8 mouse cellular contexts compared by ENCODE assay signal in the genomic region with DNA sequence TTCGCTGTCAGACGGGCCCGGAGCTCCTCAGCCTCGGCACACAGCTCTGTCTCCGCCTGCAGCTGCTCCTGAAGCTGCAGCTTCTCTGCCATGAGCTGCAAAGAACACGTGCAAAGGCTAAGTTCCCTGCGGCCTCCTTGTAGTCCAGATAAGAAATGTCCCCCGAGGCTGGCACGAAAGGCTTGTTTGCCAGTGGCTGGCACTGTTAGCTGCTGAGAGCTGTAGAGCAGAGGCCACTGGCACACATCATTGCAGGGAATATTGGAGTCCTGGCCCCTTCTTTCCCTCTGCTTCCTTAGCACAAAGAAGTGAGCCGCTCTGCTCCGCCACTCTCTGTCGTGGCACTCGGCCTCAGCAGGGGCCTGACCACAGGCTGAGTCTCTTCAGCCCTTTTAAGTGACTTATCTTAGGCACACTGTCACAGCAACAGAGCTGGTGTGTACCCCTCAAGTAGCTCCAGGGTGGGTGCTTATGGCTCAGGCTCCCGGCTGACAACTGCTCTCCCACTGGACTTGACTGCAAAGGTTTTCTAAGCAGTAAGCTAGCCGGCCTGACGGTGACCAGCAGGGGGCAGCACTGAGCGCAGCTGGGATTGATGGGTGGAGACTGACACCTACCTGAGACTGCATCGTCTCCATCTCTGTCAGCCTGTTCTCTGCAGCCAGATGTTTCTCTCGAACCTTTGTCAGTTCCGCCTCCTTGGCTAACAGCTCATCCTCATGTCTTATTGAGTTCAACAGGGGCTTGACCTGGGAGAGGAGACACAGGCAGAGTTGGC. TPM values are rescaled to one million over a fixed set of nuclear protein-coding genes. Genes with fewer than 3 reads are reported as not detected.
DNase-seq lines count a peak whose midpoint lies in the region; ATAC-seq and TF ChIP-seq lines count a peak whose summit lies in the region.

No protein-coding gene starts in this region.

- H3K4me2 ChIP-seq in kidney, embryonic 14.5 days (replicated peaks; ENCODE audit: low read depth, low read length), result no peak overlapping the region
- H3K4me2 ChIP-seq in forebrain, embryonic 13.5 days, result no peak overlapping the region
- H3K4me2 ChIP-seq in hindbrain, embryonic 16.5 days (ENCODE audit: low read length), result no peak overlapping the region
- H3K4me2 ChIP-seq in midbrain, postnatal 0 days (ENCODE audit: low read depth, low read length, poor library complexity, severe bottlenecking), result no peak overlapping the region

- intact Hi-C loops in left cerebral cortex, postnatal 4 days (cut with DNase I), result no loop called here

- no peak overlapping the region for H3K9ac ChIP-seq in kidney, embryonic 14.5 days (ENCODE audit: low read depth, low read length)
- no peak overlapping the region for H3K9ac ChIP-seq in forebrain, embryonic 13.5 days
- no peak overlapping the region for H3K9ac ChIP-seq in hindbrain, embryonic 16.5 days (ENCODE audit: low read depth, low read length)
- no peak overlapping the region for H3K9ac ChIP-seq in midbrain, postnatal 0 days (replicated peaks; ENCODE audit: low read length, poor library complexity, severe bottlenecking)

- H3K9me3 ChIP-seq in kidney, embryonic 14.5 days (ENCODE audit: control insufficient read depth, low read length), result no peaks in the 10 kb centered on the region
- H3K9me3 ChIP-seq in forebrain, embryonic 13.5 days (replicated peaks), result no peaks in the 10 kb centered on the region
- no peaks in the 10 kb centered on the region for H3K9me3 ChIP-seq in hindbrain, embryonic 16.5 days (ENCODE audit: control insufficient read depth, low read length)
- H3K9me3 ChIP-seq in midbrain, postnatal 0 days (ENCODE audit: low read length), result no peaks in the 10 kb centered on the region

- no peak overlapping the region for H3K4me3 ChIP-seq in kidney, embryonic 14.5 days (ENCODE audit: low read length)
- H3K4me3 ChIP-seq in forebrain, embryonic 13.5 days, result no peak overlapping the region
- no peak overlapping the region for H3K4me3 ChIP-seq in hindbrain, embryonic 16.5 days (ENCODE audit: low read length)
- no peak overlapping the region for H3K4me3 ChIP-seq in midbrain, postnatal 0 days (ENCODE audit: low read depth, low read length)

- H3K27me3 ChIP-seq in kidney, embryonic 14.5 days (ENCODE audit: control insufficient read depth, insufficient read depth, low read length), result no peaks in the 10 kb centered on the region
- no peaks in the 10 kb centered on the region for H3K27me3 ChIP-seq in forebrain, embryonic 13.5 days
- no peaks in the 10 kb centered on the region for H3K27me3 ChIP-seq in hindbrain, embryonic 16.5 days (replicated peaks; ENCODE audit: control insufficient read depth, insufficient read depth, low read length)
- no peaks in the 10 kb centered on the region for H3K27me3 ChIP-seq in midbrain, postnatal 0 days (ENCODE audit: insufficient read depth, low read length)
- H3K27me3 ChIP-seq in splenic B cell, adult 2 months (ENCODE audit: control insufficient read depth, insufficient read depth, low read length, poor library complexity, severe bottlenecking), result no peaks in the 10 kb centered on the region

- H3K27ac ChIP-seq in kidney, embryonic 14.5 days (ENCODE audit: low read depth, low read length), result no peak overlapping the region
- no peak overlapping the region for H3K27ac ChIP-seq in forebrain, embryonic 13.5 days
- no peak overlapping the region for H3K27ac ChIP-seq in hindbrain, embryonic 16.5 days (ENCODE audit: low read depth, low read length)
- no peak overlapping the region for H3K27ac ChIP-seq in midbrain, postnatal 0 days (ENCODE audit: low read depth, low read length)

- peak; percentile 98 for TF ChIP-seq CTCF in midbrain, postnatal 0 days (IDR thresholded peaks at IDR 0.05)

- no peaks in the 10 kb centered on the region for H3K4me1 ChIP-seq in kidney, embryonic 14.5 days (ENCODE audit: control insufficient read depth, insufficient read depth, low read length)
- H3K4me1 ChIP-seq in forebrain, embryonic 13.5 days, result no peaks in the 10 kb centered on the region
- no peaks in the 10 kb centered on the region for H3K4me1 ChIP-seq in hindbrain, embryonic 16.5 days (ENCODE audit: control insufficient read depth, insufficient read depth, low read depth, low read length)
- H3K4me1 ChIP-seq in midbrain, postnatal 0 days (ENCODE audit: insufficient read depth, low read length), result no peaks in the 10 kb centered on the region

- peak; percentile 84 for DNase-seq in kidney, adult 18-20 months
- DNase-seq in c-Kit-positive CD71-positive TER-119-negative erythroid progenitor cells, embryonic 14.5 days (ENCODE audit: low read depth), result peak; percentile 65
- peak; percentile 80 for DNase-seq in left cerebral cortex, postnatal 4 days
- peak; percentile 70 for DNase-seq in midbrain, postnatal 0 days (ENCODE audit: low spot score)
- DNase-seq in splenic B cell, adult 2 months (ENCODE audit: low read depth, low spot score), result peak; percentile 89

- no peak for ATAC-seq in kidney, embryonic 14.5 days (ENCODE audit: low FRiP score, low TSS enrichment)
- ATAC-seq in forebrain, embryonic 13.5 days, result 0 out of 2 replicates have a peak, but pooled peaks have one; percentile 33
- peak; percentile 56 for ATAC-seq in hindbrain, embryonic 16.5 days
- ATAC-seq in midbrain, postnatal 0 days (ENCODE audit: low FRiP score), result no peak; the same call in 1 of the 2 replicates

- peaks cover 98% of the 10 kb centered on the region for H3K36me3 ChIP-seq in kidney, embryonic 14.5 days (ENCODE audit: control insufficient read depth, insufficient read depth, low read length)
- peaks cover 98% of the 10 kb centered on the region for H3K36me3 ChIP-seq in forebrain, embryonic 13.5 days (ENCODE audit: poor library complexity, severe bottlenecking)
- peaks cover 34% of the 10 kb centered on the region for H3K36me3 ChIP-seq in hindbrain, embryonic 16.5 days (ENCODE audit: control insufficient read depth, insufficient read depth, low read length)
- H3K36me3 ChIP-seq in midbrain, postnatal 0 days (ENCODE audit: insufficient read depth, low read length), result peaks cover 64% of the 10 kb centered on the region
- H3K36me3 ChIP-seq in splenic B cell, adult 2 months (ENCODE audit: control insufficient read depth, insufficient read depth, low read length, poor library complexity, severe bottlenecking), result peaks cover 52% of the 10 kb centered on the region

- WGBS in kidney, embryonic 14.5 days, result 68% methylated on average over 20 of the region's 20 CpGs
- WGBS in forebrain, embryonic 13.5 days, result 70% methylated on average over 20 of the region's 20 CpGs
- 72% methylated on average over 20 of the region's 20 CpGs for WGBS in hindbrain, embryonic 16.5 days
- WGBS in midbrain, postnatal 0 days, result 69% methylated on average over 20 of the region's 20 CpGs

RNA-seq across cellular contexts. Expression of a gene that starts 18.6 kb away (rescaled TPM):
- not detected in 2 replicates for polyA plus RNA-seq in kidney, embryonic 14.5 days (2014; fragmentation: Nextera tagmentation; extraction: Ambion mirVana)
- 0.08 TPM in 1 of 2 replicates, not detected in the other for polyA plus RNA-seq in forebrain, embryonic 13.5 days (2015; fragmentation: Nextera tagmentation; extraction: Ambion mirVana)
- 0.14 and 0.35 TPM in 2 replicates for polyA plus RNA-seq in hindbrain, embryonic 16.5 days (2015; fragmentation: Nextera tagmentation; extraction: Ambion mirVana)
- total RNA-seq in left cerebral cortex, postnatal 4 days (2021), result under 1 TPM; 0.48 to 0.97 TPM
- total RNA-seq in midbrain, postnatal 0 days (2014; rRNA removed), result 0.19 TPM in 1 of 2 replicates, not detected in the other
- 0.36 and 0.55 TPM in 2 replicates for polyA plus RNA-seq in midbrain, postnatal 0 days (2015; fragmentation: Nextera tagmentation; extraction: Ambion mirVana)

RNA-seq across cellular contexts. Expression of a gene that starts 46.5 kb away (rescaled TPM):
- polyA plus RNA-seq in kidney, embryonic 14.5 days (2014; fragmentation: Nextera tagmentation; extraction: Ambion mirVana), result 0.34 TPM in 1 of 2 replicates, not detected in the other
- not detected in 2 replicates for polyA plus RNA-seq in forebrain, embryonic 13.5 days (2015; fragmentation: Nextera tagmentation; extraction: Ambion mirVana)
- 0.13 and 0.44 TPM in 2 replicates for polyA plus RNA-seq in hindbrain, embryonic 16.5 days (2015; fragmentation: Nextera tagmentation; extraction: Ambion mirVana)
- under 1 TPM in 1 of 2 experiments, not detected in 1; 0.22 TPM for total RNA-seq in left cerebral cortex, postnatal 4 days (2021)
- 0.33 TPM in 1 of 2 replicates, not detected in the other for total RNA-seq in midbrain, postnatal 0 days (2014; rRNA removed)
- 0.43 TPM in 1 of 2 replicates, not detected in the other for polyA plus RNA-seq in midbrain, postnatal 0 days (2015; fragmentation: Nextera tagmentation; extraction: Ambion mirVana)

Comparison
In these comparisons a context has a peak if more than half of its experiments do, and no peak if none do; other contexts are left out.
1. ATAC-seq: peak in forebrain, embryonic 13.5 days (single experiment) and hindbrain, embryonic 16.5 days (single experiment); none in kidney, embryonic 14.5 days (single experiment) and midbrain, postnatal 0 days (single experiment).
2. Peak in every context shown above with its lines, with median percentiles within 50 percentile points of each other: DNase-seq.